Mouse (Mus musculus) ES-E14 (cell line): ENCODE measurements at regions not wholly inside any gene's neighbourhood (a gene's known extent, or its start where the extent isn't known, plus 50 kb on each side); places are given as distances from the start of the nearest gene placed in this dataset.

Source experiments
- DNase-seq: peaks from one replicate; pipeline ENCODE4 v3.0.0-alpha.2; 2013; ENCODE audit warnings: low read depth, low spot score
- H3K27ac ChIP-seq: 2 replicates; pipeline ENCODE4 v1.5.1; 2012; ENCODE audit warnings: low read depth, mild to moderate bottlenecking, low read length, moderate library complexity, mixed read lengths; ENCODE audit not compliant: poor library complexity, insufficient read depth, severe bottlenecking
- H3K36me3 ChIP-seq: 2 replicates; pipeline ENCODE4 v1.6.1; 2012; ENCODE audit warnings: mild to moderate bottlenecking, low read length, moderate library complexity, mixed read lengths; ENCODE audit not compliant: control insufficient read depth, poor library complexity, insufficient read depth, severe bottlenecking
- H3K4me1 ChIP-seq, 2 experiments: fragments of 150-350 bp in 1 of 2; sonication (generic) in 1 of 2; 2 replicates each; pipeline ENCODE4 v1.6.1; 2012; ENCODE audit warnings: low read length in 2 of 2, mild to moderate bottlenecking in 1 of 2, mixed read lengths in 1 of 2; ENCODE audit not compliant: control insufficient read depth in 2 of 2, insufficient read depth in 2 of 2, poor library complexity in 1 of 2
- H3K4me3 ChIP-seq, 2 experiments: fragments of 150-350 bp in 1 of 2; sonication (generic) in 1 of 2; 2 replicates each; pipeline ENCODE4 v1.5.1; 2012; ENCODE audit warnings: low read length in 2 of 2, low read depth in 1 of 2, mild to moderate bottlenecking in 1 of 2, mixed read lengths in 1 of 2; ENCODE audit not compliant: insufficient read depth in 1 of 2, poor library complexity in 1 of 2, severe bottlenecking in 1 of 2
- H3K9ac ChIP-seq: 2 replicates; pipeline ENCODE4 v1.6.1; 2012; ENCODE audit warnings: low read depth, mild to moderate bottlenecking, low read length, mixed read lengths; ENCODE audit not compliant: poor library complexity, insufficient read depth, severe bottlenecking
- H3K9me3 ChIP-seq: fragments of 150-350 bp; sonication (generic); 2 replicates; pipeline ENCODE4 v1.6.1; 2012; ENCODE audit warnings: low read depth, mild to moderate bottlenecking, low read length; ENCODE audit not compliant: control insufficient read depth, insufficient read depth
- CHD2 ChIP-seq: IDR thresholded peaks from 2 replicates; pipeline ENCODE4 v1.6.1; 2014; ENCODE audit warnings: mild to moderate bottlenecking, low read depth, low read length, inconsistent platforms
- HCFC1 ChIP-seq: IDR thresholded peaks from 2 replicates; pipeline ENCODE4 v1.6.1; 2012; ENCODE audit warnings: low read length, inconsistent platforms, borderline replicate concordance; ENCODE audit not compliant: insufficient read depth
- MAFK ChIP-seq: IDR thresholded peaks from 2 replicates; pipeline ENCODE4 v1.6.1; 2014; ENCODE audit warnings: mild to moderate bottlenecking, low read depth, low read length, inconsistent platforms; ENCODE audit not compliant: insufficient read depth
- ZC3H11A ChIP-seq: IDR thresholded peaks from 2 replicates; pipeline ENCODE4 v1.6.1; 2012; ENCODE audit warnings: low read depth, mild to moderate bottlenecking, inconsistent platforms, low read length, borderline replicate concordance
- ZNF384 ChIP-seq: IDR thresholded peaks from 2 replicates; pipeline ENCODE4 v1.6.1; 2012; ENCODE audit warnings: low read depth, low read length, inconsistent platforms
- in situ Hi-C, 2 experiments: fragments of 600-800 bp; cut with MboI; formaldehyde crosslinking; loops; one replicate each; pipeline ENCODE4 v1.15.1; 2025; ENCODE audit warnings: low sequenced_read_pairs in 2 of 2, inconsistent platforms in 1 of 2; ENCODE audit not compliant: unreplicated experiment in 2 of 2

DNA sequence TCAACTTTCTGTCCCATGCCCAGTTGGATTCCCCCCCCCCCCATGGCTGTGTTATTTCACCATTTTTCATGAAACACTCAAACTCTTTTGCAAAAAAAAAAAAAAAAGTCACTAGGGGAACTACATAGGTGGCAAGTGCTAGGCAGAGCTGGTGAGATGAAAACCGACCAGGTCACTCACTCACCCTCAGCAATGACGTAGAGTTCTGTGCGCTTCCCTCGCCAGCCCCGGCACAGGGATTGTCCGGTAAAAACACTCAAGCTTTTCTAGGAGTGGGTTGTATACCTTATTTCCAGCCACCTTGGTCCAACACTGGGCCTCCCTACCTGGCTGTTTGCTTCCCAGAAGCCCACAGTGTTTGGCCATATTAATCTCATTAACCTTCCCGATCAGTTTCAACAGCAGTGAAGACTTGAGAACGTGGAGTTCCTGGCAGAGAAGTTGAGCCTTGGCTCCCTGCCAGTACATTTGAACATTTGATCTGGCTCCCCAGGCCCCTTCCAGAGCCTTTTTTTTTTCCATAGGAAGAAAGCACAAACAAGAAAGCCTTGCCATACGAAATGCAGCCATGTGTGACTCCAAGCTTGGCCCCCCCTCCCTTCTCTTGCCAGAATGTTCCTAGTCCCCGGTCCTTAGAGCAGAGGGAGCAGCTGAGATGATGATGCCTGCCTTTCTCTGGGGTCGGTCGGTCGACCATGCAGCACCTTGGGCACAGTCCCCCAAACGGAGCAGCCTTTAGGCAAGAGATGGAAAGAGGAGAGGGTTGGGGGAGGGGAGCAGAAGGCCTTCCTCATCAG, 65.9 kb upstream of the Pou3f3 start:
- no peak overlapping the region for H3K4me3 ChIP-seq
- in situ Hi-C loops: no loop called here
- H3K27ac ChIP-seq: no peak overlapping the region
- no peak overlapping the region for H3K9ac ChIP-seq
- no peaks in the 10 kb centered on the region for H3K36me3 ChIP-seq
- H3K9me3 ChIP-seq: no peaks in the 10 kb centered on the region
- TF ChIP-seq ZNF384 (no peak), MAFK (no peak)
- no peaks in the 10 kb centered on the region for H3K4me1 ChIP-seq
- no peak for DNase-seq

DNA sequence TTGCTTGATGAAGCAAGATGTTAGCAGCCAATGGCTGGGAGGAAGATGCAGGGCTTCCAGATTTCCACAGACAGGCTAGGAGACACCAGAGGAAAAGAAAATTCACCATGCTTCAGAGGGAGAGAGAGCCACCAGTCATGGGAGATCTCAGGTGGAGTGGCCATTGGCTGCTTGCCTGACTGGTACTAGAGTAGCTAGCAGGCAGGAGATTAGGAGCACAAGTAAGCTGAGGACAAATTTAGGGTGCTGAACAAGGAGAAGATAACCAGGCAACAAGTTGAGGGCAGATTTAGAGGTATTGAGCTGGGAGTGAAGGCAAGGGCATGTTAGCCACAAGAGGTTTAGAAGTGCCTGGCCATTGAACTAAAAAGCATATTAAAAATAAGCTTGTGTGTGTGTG, 63.3 kb upstream of the Pou3f3 start:
- H3K4me3 ChIP-seq: no peak overlapping the region
- DNase-seq: no peak
- TF ChIP-seq MAFK (no peak), ZC3H11A (no peak), HCFC1 (no peak), CHD2 (no peak), ZNF384 (no peak)
- in situ Hi-C loops: no loop called here
- no peak overlapping the region for H3K9ac ChIP-seq
- no peak overlapping the region for H3K27ac ChIP-seq
- H3K4me1 ChIP-seq: no peaks in the 10 kb centered on the region
- no peaks in the 10 kb centered on the region for H3K36me3 ChIP-seq
- H3K9me3 ChIP-seq: no peaks in the 10 kb centered on the region

DNA sequence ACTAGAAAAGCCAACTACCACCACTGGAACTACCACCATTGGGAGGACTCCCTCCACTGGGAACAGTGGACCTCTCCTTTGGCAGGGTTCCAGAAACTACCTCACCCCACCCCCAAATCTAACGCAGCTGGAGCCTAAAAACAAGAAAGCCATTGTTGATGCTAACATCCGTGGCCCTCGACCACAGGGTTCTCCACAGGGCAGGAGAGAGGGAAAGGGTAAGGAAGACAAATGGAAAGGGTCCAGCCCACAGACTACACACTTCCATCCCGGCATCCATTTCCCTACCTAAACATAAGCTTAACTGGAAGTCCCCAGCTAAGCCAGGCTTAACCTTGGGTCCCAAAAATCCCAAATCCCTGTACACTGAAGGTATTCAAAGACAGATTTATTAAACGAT, 59.0 kb upstream of the Pou3f3 start:
- no peak for TF ChIP-seq CHD2
- TF ChIP-seq ZC3H11A: no peak
- TF ChIP-seq MAFK: no peak
- TF ChIP-seq ZNF384: no peak
- no peak for TF ChIP-seq HCFC1
- Histone ChIP-seq H3K27ac (no peak overlapping the region), H3K36me3 (no peaks in the 10 kb centered on the region), H3K9me3 (no peaks in the 10 kb centered on the region), H3K4me3 (no peak overlapping the region), H3K9ac (no peak overlapping the region), H3K4me1 (no peaks in the 10 kb centered on the region)
- in situ Hi-C loops: no loop called here
- no peak for DNase-seq
